Mouse (Mus musculus) heart, adult 2 months (tissue): ENCODE measurements around the gene Ldhd.

ENCODE experiments used
- CTCF ChIP-seq: fragments of 200-600 bp; IDR thresholded peaks from 2 replicates; pipeline ENCODE4 v1.8.1; 2022; ENCODE audit warnings: antibody characterized with exemption, mild to moderate bottlenecking, moderate library complexity
- POLR2A ChIP-seq: fragments of 200-500 bp; IDR thresholded peaks from 2 replicates; pipeline ENCODE4 v1.6.1; 2011; ENCODE audit warnings: mild to moderate bottlenecking, low read depth, low read length, control low read depth; ENCODE audit not compliant: insufficient read depth

- no peak for TF ChIP-seq POLR2A
- peak; percentile 61 for TF ChIP-seq CTCF
Observed at GRCm38 (mm10) chr8:111676237-111676636, 46.1 kb upstream of the Ldhd start.
